Mouse (Mus musculus) natural killer cell, adult 2 months (primary cell): Measurements from ENCODE around the gene Adamts17.

Experiments used
- DNase-seq, 2 experiments: peaks; one replicate each; pipeline ENCODE4 v3.0.0; 2022; ENCODE audit warnings: low spot score in 2 of 2

Adamts17 gene

DNA sequence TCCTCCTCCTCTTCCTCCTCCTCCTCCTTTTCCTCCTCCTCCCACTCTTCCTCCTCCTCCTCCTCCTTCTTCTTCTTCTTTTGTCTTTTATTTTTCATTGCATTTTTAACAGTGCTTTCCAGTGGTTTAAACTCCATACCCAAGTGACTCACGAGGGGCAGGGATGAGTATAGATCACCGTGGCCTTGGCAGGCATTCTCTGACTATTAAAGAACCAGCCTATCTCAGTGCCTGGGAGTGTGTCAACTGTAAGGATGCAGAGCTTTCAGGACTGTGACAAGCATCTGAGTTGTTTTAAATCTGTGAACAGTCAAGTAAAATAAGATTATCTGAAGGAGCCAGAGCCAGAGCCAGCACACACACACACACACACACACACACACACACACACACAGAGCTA lies 130.7 kb downstream of the Adamts17 start:
- DNase-seq, result no peak

GRCm38 (mm10) chr7:66970974-66971373 lies 131.4 kb downstream of the Adamts17 start:
- no peak for DNase-seq

GRCm38 (mm10) chr7:66974859-66975258 lies 135.3 kb downstream of the Adamts17 start:
- DNase-seq, result no peak

- DNase-seq, result no peak
Observed at GRCm38 (mm10) chr7:66976371-66976770, 136.8 kb downstream of the Adamts17 start.

GRCm38 (mm10) chr7:66981591-66981990 lies 142.1 kb downstream of the Adamts17 start:
- no peak for DNase-seq

GRCm38 (mm10) chr7:66982084-66982483 lies 142.5 kb downstream of the Adamts17 start:
- DNase-seq, result no peak

- no peak for DNase-seq
Observed at GRCm38 (mm10) chr7:66987671-66988070, 148.1 kb downstream of the Adamts17 start.

GRCm38 (mm10) chr7:66988441-66988840 lies 148.9 kb downstream of the Adamts17 start:
- no peak for DNase-seq

- DNase-seq, result no peak
Observed at GRCm38 (mm10) chr7:66989357-66990045, 150.0 kb downstream of the Adamts17 start.

DNA sequence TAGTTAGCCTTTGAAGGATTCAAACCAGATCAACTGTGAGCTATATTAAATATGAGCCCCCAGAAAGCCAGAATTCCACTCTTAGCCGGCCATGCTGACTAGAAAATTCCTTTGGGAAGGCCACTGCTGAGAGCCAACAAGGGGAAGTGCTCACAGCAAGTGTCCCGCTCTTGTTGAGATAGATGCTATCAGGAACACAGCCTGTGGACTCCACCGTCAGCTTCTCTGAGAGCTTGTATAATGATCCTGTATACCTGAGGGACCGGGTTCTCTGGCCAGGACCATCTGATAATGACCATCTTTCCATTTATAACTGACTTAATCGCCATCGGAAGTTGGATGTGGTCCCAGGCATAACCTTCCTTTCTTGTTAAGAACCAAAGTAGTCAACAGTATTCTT lies 159.3 kb downstream of the Adamts17 start:
- DNase-seq, result no peak

GRCm38 (mm10) chr7:67003648-67004047 lies 164.1 kb downstream of the Adamts17 start:
- DNase-seq, result no peak

DNA sequence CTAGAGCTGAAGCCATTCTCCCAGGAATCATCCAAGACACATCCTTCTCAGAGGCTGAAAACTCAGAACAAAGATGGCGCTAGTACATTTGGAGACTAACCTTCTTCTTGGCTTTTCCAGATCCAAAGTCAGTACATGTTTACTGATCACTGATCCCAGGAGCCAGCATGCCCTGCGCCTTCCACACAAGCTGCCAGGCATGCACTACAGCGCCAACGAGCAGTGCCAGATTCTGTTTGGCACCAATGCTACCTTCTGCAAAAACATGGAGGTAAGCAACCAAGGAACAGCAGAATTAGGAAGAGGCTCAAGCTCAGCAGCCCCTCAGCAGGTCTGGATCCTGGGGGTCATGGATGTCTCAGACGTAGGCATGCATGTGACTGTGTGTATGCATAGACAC lies 164.7 kb downstream of the Adamts17 start:
- no peak for DNase-seq

DNA sequence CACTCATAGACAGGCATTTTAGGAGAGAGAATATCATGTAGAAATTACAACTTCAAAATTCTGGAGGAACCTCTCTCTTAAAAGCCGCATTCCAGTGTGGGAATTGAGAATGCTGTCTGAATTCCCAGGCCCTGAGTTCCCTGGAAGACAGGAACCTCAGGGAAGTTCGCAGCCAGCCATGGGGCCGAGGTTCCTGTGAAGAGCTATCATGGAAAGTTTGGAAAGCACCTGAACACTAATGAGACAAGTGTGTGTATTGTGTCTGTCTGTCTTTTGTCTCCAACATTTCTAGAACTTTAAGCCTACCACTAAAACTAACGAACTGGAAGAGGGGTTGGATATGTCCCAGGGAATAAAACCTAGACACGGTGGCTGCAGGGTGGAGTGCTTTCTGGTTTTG lies 170.3 kb downstream of the Adamts17 start:
- DNase-seq, result no peak

GRCm38 (mm10) chr7:67012011-67012751 lies 172.6 kb downstream of the Adamts17 start:
- DNase-seq, result no peak

DNA sequence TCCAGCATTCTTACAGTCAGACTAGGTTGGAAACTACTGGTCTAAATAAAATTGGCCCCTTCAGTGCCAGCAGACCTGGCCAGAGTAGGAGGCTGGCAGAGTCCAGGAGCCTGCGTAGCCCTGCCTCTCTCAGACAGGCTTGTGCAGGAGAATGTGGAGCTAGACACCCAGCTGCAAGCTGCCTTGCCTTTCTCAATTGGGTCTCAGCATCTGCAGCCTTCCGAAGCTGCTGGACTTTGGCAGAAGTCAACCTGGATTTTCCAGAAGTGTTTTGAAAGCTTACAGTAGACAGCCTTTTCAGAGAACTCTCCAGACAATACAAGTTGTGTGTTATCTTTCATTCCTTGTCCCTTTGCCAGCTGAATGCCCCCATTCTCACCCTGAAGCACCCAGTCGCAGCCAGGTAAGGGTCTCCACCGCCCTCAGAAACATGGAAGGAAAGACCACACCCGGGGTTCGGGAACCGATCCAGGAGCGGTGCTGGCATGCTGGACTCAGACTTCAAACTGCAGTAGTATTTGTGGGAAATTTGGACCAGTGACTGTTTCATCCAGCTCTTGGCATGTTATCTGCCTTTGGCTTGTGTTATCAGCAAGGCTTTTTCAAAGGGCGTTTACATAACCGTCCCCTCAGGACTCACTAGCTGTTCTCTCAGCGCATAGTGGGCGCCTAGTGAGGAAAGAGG lies 173.8 kb downstream of the Adamts17 start:
- no peak for DNase-seq

- no peak for DNase-seq
Observed at GRCm38 (mm10) chr7:67019937-67020336, 180.4 kb downstream of the Adamts17 start.

- DNase-seq, result no peak
Observed at GRCm38 (mm10) chr7:67026114-67027070, 186.9 kb downstream of the Adamts17 start.

DNA sequence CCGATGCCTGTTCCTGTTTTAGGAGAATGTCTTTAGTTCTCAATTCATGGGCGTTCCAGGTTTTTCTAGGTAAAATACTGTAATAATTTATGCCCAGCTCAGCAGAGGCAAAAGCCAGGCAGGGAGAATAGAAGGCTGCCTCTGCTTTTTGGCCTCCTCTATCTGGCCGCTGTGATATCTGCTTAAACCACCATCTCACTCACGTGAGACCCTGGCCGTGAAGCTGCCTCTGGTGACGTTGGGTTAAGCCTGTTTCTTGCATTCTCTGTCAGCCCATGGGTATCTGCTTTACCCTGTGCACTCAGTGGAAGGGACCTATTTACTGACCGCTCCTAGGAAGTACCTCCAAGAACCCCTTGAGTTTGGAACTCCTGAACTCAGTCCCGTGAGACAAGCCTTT lies 187.7 kb downstream of the Adamts17 start:
- DNase-seq, result no peak

DNA sequence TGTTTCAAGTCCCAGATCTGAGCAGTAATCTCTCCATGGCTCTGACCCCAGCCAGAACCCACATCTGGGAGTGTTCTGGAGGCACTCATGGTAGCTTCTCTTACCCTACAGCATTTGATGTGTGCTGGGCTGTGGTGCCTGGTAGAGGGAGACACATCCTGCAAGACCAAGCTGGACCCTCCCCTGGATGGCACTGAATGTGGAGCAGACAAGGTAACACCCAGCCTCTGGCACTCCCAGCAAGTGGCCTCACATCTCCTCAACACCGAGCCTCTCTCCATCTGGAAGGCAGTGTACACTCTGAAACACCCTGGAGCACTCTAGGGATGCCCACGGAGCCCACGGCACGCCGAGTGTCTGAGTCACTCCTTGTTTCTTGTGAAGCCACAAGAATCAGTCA lies 188.2 kb downstream of the Adamts17 start:
- no peak for DNase-seq

DNA sequence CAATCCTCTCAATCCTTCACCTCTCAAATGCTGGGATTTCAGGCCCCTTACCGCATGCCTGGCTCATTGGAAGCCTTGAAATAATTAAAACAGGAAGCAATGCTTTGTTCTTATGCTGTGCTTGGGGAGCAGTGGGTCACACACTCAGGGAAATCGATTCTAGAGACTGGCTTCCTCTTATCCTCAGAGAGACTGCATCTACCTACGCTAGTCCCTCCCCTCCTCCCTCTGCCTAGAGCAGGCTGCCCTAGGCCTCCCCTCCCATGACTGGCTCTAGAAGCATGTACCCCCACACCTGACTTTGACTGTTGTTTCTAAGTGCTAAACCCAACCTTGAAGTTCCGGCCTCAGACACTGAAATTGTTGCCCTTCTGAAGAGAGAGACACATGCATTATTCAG lies 189.4 kb downstream of the Adamts17 start:
- DNase-seq, result no peak

DNA sequence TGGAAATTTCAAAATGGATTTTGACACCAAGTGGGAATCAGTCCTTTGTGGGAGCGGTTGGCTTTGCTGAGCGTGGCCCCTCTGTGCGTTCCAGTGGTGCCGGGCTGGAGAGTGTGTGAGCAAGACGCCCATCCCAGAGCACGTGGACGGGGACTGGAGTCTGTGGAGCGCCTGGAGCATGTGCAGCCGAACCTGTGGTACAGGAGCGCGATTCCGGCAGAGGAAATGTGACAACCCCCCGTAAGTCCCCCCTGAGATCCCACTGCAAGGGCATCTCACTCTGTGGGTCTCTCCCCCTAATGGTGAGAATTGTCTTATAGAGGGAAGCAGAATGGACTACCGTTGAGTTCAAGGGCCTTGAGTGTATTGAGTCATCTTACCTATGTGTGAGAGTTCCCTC lies 189.9 kb downstream of the Adamts17 start:
- no peak for DNase-seq

- no peak for DNase-seq
Observed at GRCm38 (mm10) chr7:67031284-67031683, 191.7 kb downstream of the Adamts17 start.
